Comparison of ENCODE assay signal across 9 mouse cellular contexts in genomic region chr1:175359411-175360366, GRCm38 (mm10).
A peak's percentile ranks its signal among the peaks of the same experiment; 100 is the strongest.
DNase-seq lines count a peak whose midpoint lies in the region; ATAC-seq and TF ChIP-seq lines count a peak whose summit lies in the region.
"Had no signal": no experiment of that assay in that cellular context is flagged by ENCODE, and none has a peak within 500 bp of the region (broad histone marks: within the 10 kb centered on the region; RNA-seq: fewer than 3 reads in every experiment).

No protein-coding gene starts in this region.

- no peak overlapping the region for H3K4me3 ChIP-seq in forebrain, embryonic 14.5 days (ENCODE audit: low read depth, low read length)
- no peak overlapping the region for H3K4me3 ChIP-seq in forebrain, embryonic 11.5 days (ENCODE audit: low read depth, low read length)
- H3K4me3 ChIP-seq in heart, embryonic 16.5 days (ENCODE audit: low read length), result no peak overlapping the region
- no peak overlapping the region for H3K4me3 ChIP-seq in thymus, adult 2 months (ENCODE audit: control insufficient read depth, insufficient read depth, low read length)

- H3K4me1 ChIP-seq in forebrain, embryonic 14.5 days (ENCODE audit: control insufficient read depth, insufficient read depth, low read length), result no peaks in the 10 kb centered on the region
- no peaks in the 10 kb centered on the region for H3K4me1 ChIP-seq in forebrain, embryonic 11.5 days (replicated peaks; ENCODE audit: control insufficient read depth, insufficient read depth, low read length)
- no peaks in the 10 kb centered on the region for H3K4me1 ChIP-seq in heart, embryonic 16.5 days (ENCODE audit: control insufficient read depth, insufficient read depth, low read length)
- no peaks in the 10 kb centered on the region for H3K4me1 ChIP-seq in thymus, adult 2 months (replicated peaks; ENCODE audit: control insufficient read depth, insufficient read depth, low read length)

- 0 out of 2 replicates have a peak, but pooled peaks have one; percentile 20 for ATAC-seq in forebrain, embryonic 14.5 days
- no peak for ATAC-seq in forebrain, embryonic 11.5 days (replicated peaks; ENCODE audit: low FRiP score)
- peak; percentile 65 for ATAC-seq in heart, embryonic 16.5 days (replicated peaks; ENCODE audit: extremely low read depth, insufficient read depth, low FRiP score)

- no peak for TF ChIP-seq CTCF in thymus, adult 2 months (IDR thresholded peaks at IDR 0.05; ENCODE audit: borderline replicate concordance, control insufficient read depth, extremely low read depth, insufficient read depth, low read length, poor library complexity)

- H3K9me3 ChIP-seq in forebrain, embryonic 14.5 days (replicated peaks; ENCODE audit: control insufficient read depth, low read length), result no peaks in the 10 kb centered on the region
- H3K9me3 ChIP-seq in forebrain, embryonic 11.5 days (ENCODE audit: control insufficient read depth, low read length), result no peaks in the 10 kb centered on the region
- no peaks in the 10 kb centered on the region for H3K9me3 ChIP-seq in heart, embryonic 16.5 days (replicated peaks; ENCODE audit: control insufficient read depth, low read length)

- H3K27me3 ChIP-seq in forebrain, embryonic 14.5 days (replicated peaks; ENCODE audit: control insufficient read depth, insufficient read depth, low read length), result no peaks in the 10 kb centered on the region
- H3K27me3 ChIP-seq in forebrain, embryonic 11.5 days (ENCODE audit: control insufficient read depth, insufficient read depth, low read length), result no peaks in the 10 kb centered on the region
- H3K27me3 ChIP-seq in heart, embryonic 16.5 days (ENCODE audit: control insufficient read depth, insufficient read depth, low read length), result no peaks in the 10 kb centered on the region
- H3K27me3 ChIP-seq in thymus, adult 2 months (ENCODE audit: control insufficient read depth, insufficient read depth, low read length), result no peaks in the 10 kb centered on the region

- WGBS in forebrain, embryonic 14.5 days, result 36% methylated on average over 7 of the region's 7 CpGs
- 44% methylated on average over 7 of the region's 7 CpGs for WGBS in forebrain, embryonic 11.5 days
- 38% methylated on average over 7 of the region's 7 CpGs for WGBS in heart, embryonic 16.5 days
- 63% methylated on average over 7 of the region's 7 CpGs for WGBS in thymus, adult 2 months

- no peak overlapping the region for H3K27ac ChIP-seq in forebrain, embryonic 14.5 days (ENCODE audit: low read depth, low read length)
- no peak overlapping the region for H3K27ac ChIP-seq in forebrain, embryonic 11.5 days (ENCODE audit: low read depth, low read length)
- H3K27ac ChIP-seq in heart, embryonic 16.5 days (ENCODE audit: low read length), result no peak overlapping the region
- no peak overlapping the region for H3K27ac ChIP-seq in thymus, adult 2 months (ENCODE audit: control insufficient read depth, insufficient read depth, low read length)

- peak; percentile 21 for DNase-seq in forebrain, embryonic 14.5 days (ENCODE audit: low spot score)
- DNase-seq in forebrain, embryonic 11.5 days (ENCODE audit: low spot score), result no peak
- DNase-seq in brain, adult 2 months (ENCODE audit: low read depth, low spot score), result peak; percentile 85
- peak; percentile 26 to 43 for DNase-seq in cerebellum, postnatal 36 days
- no peak for DNase-seq in urinary bladder, postnatal 4 days (ENCODE audit: low spot score in 2 of 2)
- DNase-seq in thymus, adult 2 months, result no peak
- no peak for DNase-seq in urinary bladder, postnatal 25 days (ENCODE audit: low spot score)

- TF ChIP-seq POLR2A in thymus, adult 2 months (IDR thresholded peaks at IDR 0.05; ENCODE audit: control insufficient read depth, extremely low read depth, insufficient read depth, low read length, poor library complexity), result no peak

- no peak overlapping the region for H3K9ac ChIP-seq in forebrain, embryonic 14.5 days (ENCODE audit: low read length)
- no peak overlapping the region for H3K9ac ChIP-seq in forebrain, embryonic 11.5 days (ENCODE audit: low read length)
- H3K9ac ChIP-seq in heart, embryonic 16.5 days (ENCODE audit: low read length), result no peak overlapping the region

- H3K4me2 ChIP-seq in forebrain, embryonic 14.5 days (ENCODE audit: low read length), result no peak overlapping the region
- no peak overlapping the region for H3K4me2 ChIP-seq in forebrain, embryonic 11.5 days (ENCODE audit: low read depth, low read length, severe bottlenecking)
- H3K4me2 ChIP-seq in heart, embryonic 16.5 days (ENCODE audit: low read depth, low read length), result no peak overlapping the region
- H3K4me2 ChIP-seq: liver, embryonic 11.5 days had no signal

- no peaks in the 10 kb centered on the region for H3K36me3 ChIP-seq in forebrain, embryonic 14.5 days (ENCODE audit: control insufficient read depth, insufficient read depth, low read length)
- no peaks in the 10 kb centered on the region for H3K36me3 ChIP-seq in forebrain, embryonic 11.5 days (ENCODE audit: control insufficient read depth, insufficient read depth, low read length)
- H3K36me3 ChIP-seq in heart, embryonic 16.5 days (ENCODE audit: control insufficient read depth, insufficient read depth), result no peaks in the 10 kb centered on the region
- H3K36me3 ChIP-seq in thymus, adult 2 months (ENCODE audit: control insufficient read depth, insufficient read depth, low read length), result no peaks in the 10 kb centered on the region

Comparison
In these comparisons a context has a peak if more than half of its experiments do, and no peak if none do; other contexts are left out.
1. DNase-seq: peak in forebrain, embryonic 14.5 days (single experiment), brain, adult 2 months (single experiment) and cerebellum, postnatal 36 days (2 of 2); none in forebrain, embryonic 11.5 days (single experiment), urinary bladder, postnatal 4 days (0 of 2), thymus, adult 2 months (single experiment) and urinary bladder, postnatal 25 days (single experiment).